Mouse (Mus musculus): Measurements from ENCODE around the gene Cntn2.

- peak; percentile 90 for TF ChIP-seq CTCF (IDR thresholded peaks at IDR 0.05)
- no peak for TF ChIP-seq EP300 (IDR thresholded peaks at IDR 0.05)
Observed at GRCm38 (mm10) chr1:132525832-132526231, 17.2 kb downstream of the Cntn2 start.

Measured in lung, postnatal 0 days (tissue).